Mouse (Mus musculus) thymus, postnatal 0 days (tissue): ENCODE results near the gene Cetn4. TPM values are rescaled to one million over a fixed set of nuclear protein-coding genes. Genes with fewer than 3 reads are reported as not detected.

Source experiments
- DNase-seq: peaks from one replicate; pipeline ENCODE4 v3.0.0-alpha.2; 2015; ENCODE audit warnings: low spot score
- polyA plus RNA-seq: library from polyadenylated mRNA; unstranded; fragments of >200 nt; fragmentation: Nextera tagmentation; extraction: Ambion mirVana; gene quantifications from 2 replicates; pipeline ENCODE4 v1.2.1, GENCODE M21; 2015

Gene Cetn4
- polyA plus RNA-seq, result 1.8 and 2.6 TPM in 2 replicates

GRCm38 (mm10) chr3:37312370-37312941, at the start of gene Cetn4, which contains the start of gene Bbs12:
TSS of gene Cetn4 (minus strand) at chr3:37312708.
TSS of gene Bbs12 (plus strand) at chr3:37312554.
- DNase-seq, result peak; percentile 96

- DNase-seq, result no peak
Measured at GRCm38 (mm10) chr3:37360729-37361128, 48.2 kb upstream of the Cetn4 start.

GRCm38 (mm10) chr3:37354737-37355136, 42.2 kb upstream of the Cetn4 start:
- no peak for DNase-seq

GRCm38 (mm10) chr3:37353951-37354481, 41.5 kb upstream of the Cetn4 start:
- DNase-seq, result no peak

- no peak for DNase-seq
Measured at GRCm38 (mm10) chr3:37350386-37350785, 37.9 kb upstream of the Cetn4 start.

- no peak for DNase-seq
Measured at GRCm38 (mm10) chr3:37349166-37349548, 36.6 kb upstream of the Cetn4 start.

GRCm38 (mm10) chr3:37348221-37349165, 36.0 kb upstream of the Cetn4 start, which contains the start of gene Fgf2:
TSS of gene Fgf2 (plus strand) at chr3:37348346.
- DNase-seq, result peak; percentile 15

- DNase-seq, result no peak
Measured at GRCm38 (mm10) chr3:37347671-37348070, 35.2 kb upstream of the Cetn4 start.

GRCm38 (mm10) chr3:37342811-37343210, 30.3 kb upstream of the Cetn4 start:
- no peak for DNase-seq

GRCm38 (mm10) chr3:37341110-37341509, 28.6 kb upstream of the Cetn4 start:
- peak; percentile 19 for DNase-seq

GRCm38 (mm10) chr3:37334053-37334452, 21.5 kb upstream of the Cetn4 start:
- DNase-seq, result no peak

- DNase-seq, result no peak
Measured at GRCm38 (mm10) chr3:37331999-37332449, 19.5 kb upstream of the Cetn4 start.

- no peak for DNase-seq
Measured at GRCm38 (mm10) chr3:37329963-37330362, 17.5 kb upstream of the Cetn4 start.

GRCm38 (mm10) chr3:37328489-37328888, 16.0 kb upstream of the Cetn4 start:
- no peak for DNase-seq

- DNase-seq, result no peak
Measured at GRCm38 (mm10) chr3:37326627-37327026, 14.1 kb upstream of the Cetn4 start.

GRCm38 (mm10) chr3:37325317-37326112, 13.0 kb upstream of the Cetn4 start:
- no peak for DNase-seq

GRCm38 (mm10) chr3:37324310-37324709, 11.8 kb upstream of the Cetn4 start:
- peak; percentile 29 for DNase-seq

- no peak for DNase-seq
Measured at GRCm38 (mm10) chr3:37316233-37316632, 3.7 kb upstream of the Cetn4 start.

- DNase-seq, result peak; percentile 16
Measured at GRCm38 (mm10) chr3:37313371-37313770, 863 bp upstream of the Cetn4 start.

- no peak for DNase-seq
Measured at GRCm38 (mm10) chr3:37311897-37312369, 575 bp downstream of the Cetn4 start.
